ENCODE assay signal across 8 mouse cellular contexts in genomic region chr11:75652222-75652941, GRCm38 (mm10). TPM values are rescaled to one million over a fixed set of nuclear protein-coding genes. Genes with fewer than 3 reads are reported as not detected.
DNase-seq lines count a peak whose midpoint lies in the region; ATAC-seq and TF ChIP-seq lines count a peak whose summit lies in the region.

No protein-coding gene starts in this region.

- peak; percentile 53 for TF ChIP-seq EP300 in CH12.LX (IDR thresholded peaks at IDR 0.05; ENCODE audit: low read length)

- DNase-seq in cerebellum, adult 9-11 months, result peak; percentile 60
- DNase-seq in cerebellum, adult 9-10 months, result no peak
- DNase-seq in CH12.LX (ENCODE audit: extremely low read depth), result peak; percentile 72
- peak; percentile 86 for DNase-seq in kidney, postnatal 14 days
- peak; percentile 72 for DNase-seq in thymus, postnatal 4 days
- no peak for DNase-seq in cerebellum, adult 11-12 months

- no peaks in the 10 kb centered on the region for H3K9me3 ChIP-seq in CH12.LX (replicated peaks; ENCODE audit: low read length)
- H3K9me3 ChIP-seq in forebrain, embryonic 15.5 days, result no peaks in the 10 kb centered on the region
- H3K9me3 ChIP-seq in midbrain, embryonic 13.5 days, result no peaks in the 10 kb centered on the region

- H3K27me3 ChIP-seq in CH12.LX (replicated peaks), result no peaks in the 10 kb centered on the region
- H3K27me3 ChIP-seq in forebrain, embryonic 15.5 days, result peaks cover 18% of the 10 kb centered on the region
- peaks cover 58% of the 10 kb centered on the region for H3K27me3 ChIP-seq in midbrain, embryonic 13.5 days

- TF ChIP-seq RAD21 in CH12.LX (IDR thresholded peaks at IDR 0.05; ENCODE audit: low read depth, low read length), result no peak; the same call in 1 of the 2 replicates

- H3K36me3 ChIP-seq in CH12.LX (replicated peaks in 1 of 2; ENCODE audit: control insufficient read depth in 1 of 2, insufficient read depth in 1 of 2, low read length in 1 of 2), result peaks cover 10 to 24% of the 10 kb centered on the region in 2 experiments
- no peaks in the 10 kb centered on the region for H3K36me3 ChIP-seq in forebrain, embryonic 15.5 days
- no peaks in the 10 kb centered on the region for H3K36me3 ChIP-seq in midbrain, embryonic 13.5 days

- peaks cover 9 to 59% of the 10 kb centered on the region in 2 experiments for H3K4me1 ChIP-seq in CH12.LX (ENCODE audit: control insufficient read depth in 1 of 2, insufficient read depth in 2 of 2)
- H3K4me1 ChIP-seq in forebrain, embryonic 15.5 days, result peaks cover 50% of the 10 kb centered on the region
- H3K4me1 ChIP-seq in midbrain, embryonic 13.5 days (replicated peaks), result peaks cover 51% of the 10 kb centered on the region

- in situ Hi-C loops in CH12.LX (cut with MboI; ENCODE audit: low pct_ligation_motif_present, low pct_unique_long_range_greater_than_20kb, low sequenced_read_pairs), result no loop called here

- TF ChIP-seq POLR2A in CH12.LX (IDR thresholded peaks at IDR 0.05; ENCODE audit: low read depth, low read length), result no peak

- no peak for ATAC-seq in forebrain, embryonic 15.5 days (replicated peaks)
- no peak for ATAC-seq in midbrain, embryonic 13.5 days

- H3K27ac ChIP-seq in CH12.LX (ENCODE audit: insufficient read depth, low read depth), result peak overlapping the region; percentile 77
- H3K27ac ChIP-seq in forebrain, embryonic 15.5 days (replicated peaks), result peak overlapping the region; percentile 72; the same call in 1 of the 2 replicates
- H3K27ac ChIP-seq in midbrain, embryonic 13.5 days, result no peak overlapping the region

- WGBS in forebrain, embryonic 15.5 days, result 27% methylated on average over 20 of the region's 20 CpGs
- WGBS in midbrain, embryonic 13.5 days, result 23% methylated on average over 20 of the region's 20 CpGs

- peak overlapping the region; percentile 90 for H3K4me2 ChIP-seq in CH12.LX (ENCODE audit: insufficient read depth, low read depth, poor library complexity, severe bottlenecking)
- peak overlapping the region; percentile 89 for H3K4me2 ChIP-seq in forebrain, embryonic 15.5 days (replicated peaks)
- peak overlapping the region; percentile 81 for H3K4me2 ChIP-seq in midbrain, embryonic 13.5 days (replicated peaks)

- H3K9ac ChIP-seq in CH12.LX (ENCODE audit: insufficient read depth, low read depth), result peak overlapping the region; percentile 86
- peak overlapping the region; percentile 77 for H3K9ac ChIP-seq in forebrain, embryonic 15.5 days (replicated peaks)
- peak overlapping the region; percentile 71; the same call in 1 of the 2 replicates for H3K9ac ChIP-seq in midbrain, embryonic 13.5 days (replicated peaks)

- H3K79me2 ChIP-seq in CH12.LX (replicated peaks; ENCODE audit: control insufficient read depth, extremely low read depth, insufficient read depth, poor library complexity, severe bottlenecking), result peaks cover 30% of the 10 kb centered on the region

- TF ChIP-seq CTCF in CH12.LX (conservative IDR thresholded peaks at IDR 0.05 in 1 of 2, IDR thresholded peaks at IDR 0.05 in 1 of 2; ENCODE audit: low read depth in 2 of 2, low read length in 2 of 2), result peak in 1 of 2 experiments; percentile 16; a peak in 2 of 4 replicates

- dilution Hi-C loops in CH12.LX (cut with MboI; ENCODE audit: extremely low pct_ligation_motif_present, extremely low pct_unique_long_range_greater_than_20kb, low sequenced_read_pairs), result no loop called here

- H3K4me3 ChIP-seq in CH12.LX (replicated peaks in 1 of 3; ENCODE audit: low read depth in 2 of 3, low read length in 2 of 3, poor library complexity in 1 of 3), result peak overlapping the region; percentile 62 to 97 (median 83)
- peak overlapping the region; percentile 65 for H3K4me3 ChIP-seq in forebrain, embryonic 15.5 days
- peak overlapping the region; percentile 55 for H3K4me3 ChIP-seq in midbrain, embryonic 13.5 days (replicated peaks)

TF ChIP-seq in CH12.LX, 34 proteins besides CTCF, POLR2A, EP300 and RAD21:
- TF ChIP-seq JUND (conservative IDR thresholded peaks at IDR 0.05; ENCODE audit: low read depth, low read length), result no peak
- TF ChIP-seq TCF12 (IDR thresholded peaks at IDR 0.05; ENCODE audit: low read depth, low read length), result peak; percentile 69
- peak; percentile 79; the same call in 1 of the 2 replicates for TF ChIP-seq RCOR1 (conservative IDR thresholded peaks at IDR 0.05; ENCODE audit: low read depth, low read length)
- TF ChIP-seq MEF2A (IDR thresholded peaks at IDR 0.05; ENCODE audit: borderline replicate concordance, low read depth, low read length), result peak; percentile 29; the same call in 1 of the 2 replicates
- TF ChIP-seq MYC (IDR thresholded peaks at IDR 0.05; ENCODE audit: low read depth, low read length), result peak; percentile 82
- peak; percentile 89 for TF ChIP-seq ETS1 (conservative IDR thresholded peaks at IDR 0.05; ENCODE audit: low read depth, low read length)
- no peak for TF ChIP-seq ZC3H11A (IDR thresholded peaks at IDR 0.05; ENCODE audit: low read depth, low read length)
- no peak; the same call in 1 of the 2 replicates for TF ChIP-seq SIN3A (IDR thresholded peaks at IDR 0.05; ENCODE audit: low read length)
- TF ChIP-seq BHLHE40 (IDR thresholded peaks at IDR 0.05; ENCODE audit: low read depth, low read length), result peak; percentile 99
- TF ChIP-seq UBTF (IDR thresholded peaks at IDR 0.05; ENCODE audit: low read depth, low read length), result peak; percentile 68; the same call in 1 of the 2 replicates
- TF ChIP-seq MXI1 (IDR thresholded peaks at IDR 0.05; ENCODE audit: low read depth, low read length), result peak; percentile 87
- peak; percentile 87 for TF ChIP-seq MAX (IDR thresholded peaks at IDR 0.05; ENCODE audit: low read length)
- TF ChIP-seq CHD2 (IDR thresholded peaks at IDR 0.05; ENCODE audit: low read length), result 0 out of 2 replicates have a peak, but pooled peaks have one; percentile 3

RNA-seq across cellular contexts. Expression of gene Myo1c, which starts 2.1 kb away (rescaled TPM):
- total RNA-seq in CH12.LX (2012; rRNA removed) (41.1 and 47.3 TPM in 2 replicates), CH12.LX (2014; rRNA removed) (21.9 and 24.8 TPM in 2 replicates)
- polyA plus RNA-seq in CH12.LX (2012; ENCODE audit: insufficient read length, low read depth), result 46.6 and 52.0 TPM in 2 replicates
- polyA plus RNA-seq in forebrain, embryonic 15.5 days (2015; fragmentation: Nextera tagmentation; extraction: Ambion mirVana), result 9.2 and 11.1 TPM in 2 replicates
- polyA plus RNA-seq in midbrain, embryonic 13.5 days (2015; fragmentation: Nextera tagmentation; extraction: Ambion mirVana), result 6.5 and 7.6 TPM in 2 replicates

RNA-seq across cellular contexts. Expression of gene Inpp5k, which starts 21.6 kb away (rescaled TPM):
- total RNA-seq in CH12.LX (2012; rRNA removed) (25.5 and 31.2 TPM in 2 replicates), CH12.LX (2014; rRNA removed) (40.7 and 41.9 TPM in 2 replicates)
- polyA plus RNA-seq in CH12.LX (2012; ENCODE audit: insufficient read length, low read depth), result 30.5 and 35.6 TPM in 2 replicates
- polyA plus RNA-seq in forebrain, embryonic 15.5 days (2015; fragmentation: Nextera tagmentation; extraction: Ambion mirVana), result 47.2 and 47.4 TPM in 2 replicates
- polyA plus RNA-seq in midbrain, embryonic 13.5 days (2015; fragmentation: Nextera tagmentation; extraction: Ambion mirVana), result 41.9 and 43.4 TPM in 2 replicates

RNA-seq across cellular contexts. Expression of gene Crk, which starts 26.7 kb away (rescaled TPM):
- total RNA-seq in CH12.LX (2012; rRNA removed) (37.8 and 42.2 TPM in 2 replicates), CH12.LX (2014; rRNA removed) (39.9 and 44.3 TPM in 2 replicates)
- polyA plus RNA-seq in CH12.LX (2012; ENCODE audit: insufficient read length, low read depth), result 44.6 and 46.1 TPM in 2 replicates
- 125 and 131 TPM in 2 replicates for polyA plus RNA-seq in forebrain, embryonic 15.5 days (2015; fragmentation: Nextera tagmentation; extraction: Ambion mirVana)
- 129 and 130 TPM in 2 replicates for polyA plus RNA-seq in midbrain, embryonic 13.5 days (2015; fragmentation: Nextera tagmentation; extraction: Ambion mirVana)

Comparison
In these comparisons a context has a peak if more than half of its experiments do, and no peak if none do; other contexts are left out.
1. DNase-seq: peak in cerebellum, adult 9-11 months (single experiment), CH12.LX (single experiment), kidney, postnatal 14 days (single experiment) and thymus, postnatal 4 days (single experiment); none in cerebellum, adult 9-10 months (single experiment) and cerebellum, adult 11-12 months (single experiment).
2. Peak in every context shown above with its lines, with median percentiles within 50 percentile points of each other: H3K4me2 ChIP-seq, H3K4me3 ChIP-seq and H3K9ac ChIP-seq.